Mouse (Mus musculus) embryo, embryonic 11.5 days (tissue): ENCODE data around the gene Hk2.

ENCODE experiments used
- DNase-seq: peaks from one replicate; pipeline ENCODE4 v3.0.0-alpha.2; 2012; ENCODE audit warnings: low read depth, low spot score

The Hk2 gene

DNA sequence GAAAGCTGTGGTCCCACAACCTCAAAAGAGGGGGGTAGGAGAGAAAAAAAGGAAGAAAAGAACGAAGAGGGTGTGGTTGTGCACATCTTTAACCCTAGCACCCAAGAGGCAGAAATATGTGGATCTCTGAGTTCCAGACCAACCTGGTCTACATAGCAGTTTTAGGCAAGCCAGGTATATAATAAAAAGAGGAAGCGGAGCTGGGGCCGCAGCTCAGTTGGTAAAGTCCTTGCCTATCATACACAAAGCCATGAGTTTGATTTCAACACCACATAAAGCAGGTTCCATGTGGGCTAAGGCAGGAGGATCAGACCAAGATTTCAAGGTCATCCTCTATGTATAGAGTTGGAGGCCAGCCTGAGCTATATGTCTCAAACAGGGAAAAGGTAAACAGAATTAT lies 4.0 kb downstream of the Hk2 start:
- no peak for DNase-seq

DNA sequence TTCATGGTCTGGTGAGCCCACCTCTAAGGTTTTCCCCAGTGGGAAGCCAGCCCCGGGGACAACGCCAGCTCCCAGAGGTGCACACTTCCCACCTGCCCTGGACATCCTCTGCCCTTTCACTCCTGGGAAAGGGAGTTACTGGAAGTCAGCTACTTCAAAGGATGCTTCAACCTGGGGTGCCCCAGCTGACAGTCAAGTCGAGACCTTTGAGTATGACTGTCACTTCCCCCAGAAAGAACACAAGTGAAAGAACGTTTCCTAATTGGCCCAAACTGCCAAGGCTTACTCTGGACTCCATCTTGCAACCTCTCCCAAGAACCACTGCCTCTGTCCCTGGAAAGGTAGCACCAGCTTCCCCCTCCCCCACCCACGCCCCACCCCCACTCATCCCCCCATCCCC lies 4.5 kb downstream of the Hk2 start:
- DNase-seq, result no peak

- no peak for DNase-seq
Measured at GRCm38 (mm10) chr6:82767734-82768586, 6.3 kb downstream of the Hk2 start.

DNA sequence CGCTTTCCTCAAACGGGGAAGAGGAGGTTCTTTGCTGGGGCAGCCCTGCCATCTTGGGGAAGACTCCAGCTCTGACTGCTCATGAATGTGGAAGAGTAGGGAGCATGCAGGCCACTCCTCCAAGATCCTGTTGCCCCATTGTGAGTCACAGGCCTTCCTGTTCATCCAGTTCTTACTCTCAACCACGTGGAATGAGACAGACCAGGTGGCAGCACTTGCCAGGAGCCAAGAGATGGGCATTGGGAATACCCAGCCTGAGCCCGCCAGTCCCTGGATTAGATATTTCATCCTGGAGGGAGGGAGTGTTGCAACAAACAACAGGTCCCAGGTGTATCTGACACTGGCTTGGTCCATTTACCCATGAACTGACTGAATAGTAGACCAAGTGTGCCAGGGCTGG lies 7.6 kb downstream of the Hk2 start:
- DNase-seq, result no peak

- no peak for DNase-seq
Measured at GRCm38 (mm10) chr6:82765261-82765660, 9.0 kb downstream of the Hk2 start.

DNA sequence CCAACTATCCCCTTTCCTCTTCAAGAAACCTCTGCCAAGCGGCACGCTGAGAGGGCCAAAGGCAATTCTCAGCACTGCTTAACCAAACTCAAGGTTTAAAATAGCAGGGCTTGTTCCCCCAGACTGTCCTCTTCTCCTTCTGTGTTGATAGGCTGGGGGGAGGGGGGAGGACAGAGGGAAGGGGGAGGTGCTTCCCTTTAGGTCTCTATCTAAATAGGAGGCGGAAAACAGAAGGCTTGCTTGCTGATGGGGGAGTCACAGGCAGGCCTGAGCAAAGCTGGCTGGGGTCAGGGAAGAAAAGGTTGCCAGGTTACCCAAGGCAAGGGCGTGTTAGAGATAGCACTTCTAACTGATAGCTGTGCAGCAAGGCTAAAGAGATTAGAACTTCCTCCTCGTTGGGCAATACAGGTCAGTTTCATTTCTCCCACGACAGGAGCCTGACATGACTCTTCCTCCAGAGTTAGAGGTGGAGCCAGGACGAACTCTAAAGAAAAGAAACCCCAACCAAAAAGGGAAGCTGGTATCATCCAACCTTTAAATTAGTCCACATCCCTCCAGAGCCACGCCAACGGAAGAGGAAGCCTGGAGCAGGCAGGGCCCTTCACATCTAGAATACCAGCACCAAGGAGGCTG lies 10.3 kb downstream of the Hk2 start:
- DNase-seq, result no peak

- DNase-seq, result no peak
Measured at GRCm38 (mm10) chr6:82762728-82763127, 11.5 kb downstream of the Hk2 start.

GRCm38 (mm10) chr6:82760749-82761357 lies 13.4 kb downstream of the Hk2 start:
- DNase-seq, result no peak

GRCm38 (mm10) chr6:82759241-82759640 lies 15.0 kb downstream of the Hk2 start:
- DNase-seq, result no peak

GRCm38 (mm10) chr6:82756799-82757210 lies 17.4 kb downstream of the Hk2 start:
- DNase-seq, result no peak

- DNase-seq, result no peak
Measured at GRCm38 (mm10) chr6:82756216-82756615, 18.0 kb downstream of the Hk2 start.

DNA sequence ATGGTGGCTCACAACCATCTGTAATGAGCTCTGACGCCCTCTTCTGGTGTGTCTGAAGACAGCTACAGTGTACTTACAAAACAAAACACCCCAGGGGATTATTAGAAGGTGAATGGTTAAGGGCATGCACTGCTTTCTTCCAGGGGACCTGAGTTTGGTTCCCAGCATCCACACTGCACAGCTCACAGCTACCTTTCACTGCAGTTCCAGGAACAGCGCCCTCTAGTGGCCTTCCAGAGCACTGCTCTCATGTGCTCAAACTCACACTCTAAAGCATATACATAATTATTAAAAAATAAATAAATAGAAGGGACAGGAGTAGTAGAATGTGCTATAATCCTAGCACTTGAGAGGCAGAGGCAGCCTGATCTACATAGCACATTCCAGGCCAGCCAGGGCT lies 18.9 kb downstream of the Hk2 start:
- no peak for DNase-seq

- DNase-seq, result no peak
Measured at GRCm38 (mm10) chr6:82754769-82755168, 19.5 kb downstream of the Hk2 start.

GRCm38 (mm10) chr6:82753638-82754361 lies 20.5 kb downstream of the Hk2 start:
- DNase-seq, result no peak

DNA sequence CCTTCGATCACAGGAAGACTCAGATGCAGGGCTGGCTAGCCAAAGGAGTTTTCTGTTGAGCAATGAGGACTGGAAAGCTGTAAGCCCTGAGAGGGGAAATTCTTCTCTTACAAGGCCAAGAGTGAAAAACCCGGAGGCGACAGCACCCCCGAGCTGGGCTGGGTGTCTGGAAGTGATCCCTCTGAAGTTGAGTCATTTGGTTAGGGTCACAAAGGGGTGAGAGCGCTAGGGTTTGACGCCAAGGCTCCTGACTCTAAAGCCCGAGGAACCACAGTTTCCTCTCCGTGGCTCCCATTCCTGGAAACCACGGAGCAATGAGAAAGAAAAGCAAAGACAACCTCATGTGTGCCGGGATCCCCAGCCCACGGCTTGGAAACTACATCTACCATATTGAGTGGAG lies 21.2 kb downstream of the Hk2 start:
- DNase-seq, result no peak

GRCm38 (mm10) chr6:82751791-82752190 lies 22.5 kb downstream of the Hk2 start:
- DNase-seq, result no peak

- no peak for DNase-seq
Measured at GRCm38 (mm10) chr6:82751031-82751430, 23.2 kb downstream of the Hk2 start.

DNA sequence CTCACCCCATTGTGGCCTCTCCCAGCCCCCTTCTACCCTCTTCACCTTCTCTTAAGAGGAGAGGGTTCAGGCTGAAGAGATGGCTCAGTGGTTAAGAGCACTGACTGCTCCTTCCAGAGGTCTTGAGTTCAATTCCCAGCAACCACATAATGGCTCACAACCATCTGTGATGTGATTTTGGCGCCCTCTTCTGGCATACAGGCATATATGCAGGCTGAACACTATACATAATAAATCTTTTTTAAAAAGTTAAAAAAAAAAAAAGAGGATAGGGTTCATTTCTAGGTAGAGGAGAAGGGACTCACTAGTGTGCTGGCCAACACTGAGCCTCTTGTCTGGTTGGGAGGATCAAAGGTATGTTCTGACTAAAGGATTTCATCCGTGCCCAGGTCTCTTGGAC lies 24.2 kb downstream of the Hk2 start:
- no peak for DNase-seq

DNA sequence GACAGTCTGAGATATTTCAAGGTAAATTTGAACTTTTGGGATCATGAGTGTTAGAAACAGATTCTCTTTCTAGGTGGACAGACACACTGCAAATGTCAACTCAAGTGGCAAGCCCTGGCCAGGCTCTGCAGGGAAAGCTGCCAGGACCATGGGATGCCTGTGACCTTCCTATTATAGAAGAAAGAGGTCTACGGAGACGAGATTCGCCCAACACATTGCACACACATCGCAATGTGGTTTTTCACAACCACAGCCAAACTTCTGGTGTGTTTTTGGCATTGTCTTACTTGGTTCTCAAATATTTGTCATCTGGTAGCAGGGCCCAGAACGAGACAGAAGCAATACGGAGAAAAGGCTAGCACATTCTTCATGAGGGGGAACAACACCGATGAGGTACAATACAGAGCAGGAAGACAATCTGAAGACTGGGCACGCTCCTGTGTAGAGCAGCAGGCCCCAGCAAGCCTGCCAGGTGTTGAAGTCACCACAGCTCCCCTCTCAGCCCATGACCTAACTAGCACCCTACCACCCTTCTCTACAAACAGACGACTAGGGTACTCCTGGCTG lies 26.1 kb downstream of the Hk2 start:
- DNase-seq, result no peak

DNA sequence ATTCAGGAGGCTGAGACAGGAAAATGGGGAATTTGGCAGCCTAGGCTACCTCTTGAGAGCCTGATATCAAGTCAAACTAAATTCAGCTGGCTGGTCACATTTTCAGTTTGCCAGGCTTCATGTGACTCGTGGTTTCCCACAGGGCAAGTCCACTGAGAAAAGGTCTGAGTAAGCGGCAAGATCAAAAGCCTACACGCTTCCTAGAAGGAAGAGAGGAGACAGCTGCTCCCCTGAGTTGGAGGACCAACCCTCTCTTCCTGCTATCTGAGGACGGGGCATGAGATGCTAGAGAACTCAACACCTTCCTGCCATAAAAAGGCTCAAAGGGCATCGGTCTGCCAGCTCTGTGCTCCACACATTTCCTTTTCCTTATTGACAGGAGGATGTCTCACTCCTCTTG lies 27.2 kb downstream of the Hk2 start:
- no peak for DNase-seq

GRCm38 (mm10) chr6:82744553-82744952 lies 29.7 kb downstream of the Hk2 start:
- no peak for DNase-seq

DNA sequence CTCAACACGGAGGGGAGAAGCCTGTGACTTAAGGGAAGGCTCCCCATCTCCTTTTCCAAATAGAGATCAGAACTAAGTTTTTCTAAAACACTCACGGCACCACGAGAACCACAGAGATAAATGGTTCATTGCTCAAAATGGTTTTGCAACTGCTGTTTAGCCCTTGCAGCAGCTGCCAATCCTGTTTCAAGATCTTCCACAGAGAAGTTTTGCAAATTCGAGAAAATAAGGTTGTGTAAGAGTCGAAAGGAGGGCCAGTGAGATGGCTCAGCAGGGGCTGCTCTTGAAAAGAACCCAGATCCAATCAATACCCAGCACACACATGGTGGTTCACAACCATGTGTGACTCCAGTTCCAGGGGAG lies 32.8 kb downstream of the Hk2 start:
- DNase-seq, result no peak
